Mouse (Mus musculus): ENCODE results near the gene Lsm12. TPM values are rescaled to one million over a fixed set of nuclear protein-coding genes. Genes with fewer than 3 reads are reported as not detected.

The Lsm12 gene
- polyA plus RNA-seq, 2 experiments: 15.4 to 51.4 TPM

GRCm38 (mm10) chr11:102190848-102191247, 5.8 kb upstream of the Lsm12 start:
- Histone ChIP-seq H3K4me1 (replicated peaks; ENCODE audit: control insufficient read depth in 2 of 2, insufficient read depth in 2 of 2, low read length in 1 of 2) (peaks cover 5 to 14% of the 10 kb centered on the region in 2 experiments), H3K27me3 (ENCODE audit: control insufficient read depth, insufficient read depth, low read length) (no peaks in the 10 kb centered on the region), H3K4me2 (ENCODE audit: low read depth) (peak overlapping the region; percentile 68), H3K9ac (replicated peaks) (no peak overlapping the region; the same call in 1 of the 2 replicates), H3K4me3 (ENCODE audit: insufficient read depth in 1 of 2, low read depth in 2 of 2, low read length in 2 of 2) (peak overlapping the region in 1 of 2 experiments; percentile 17; a peak in 1 of 4 replicates), H3K27ac (peak overlapping the region; percentile 38), H3K36me3 (replicated peaks; ENCODE audit: control insufficient read depth, insufficient read depth, low read depth) (no peaks in the 10 kb centered on the region), H3K9me3 (ENCODE audit: control insufficient read depth, low read length) (no peaks in the 10 kb centered on the region)
- ATAC-seq (ENCODE audit: insufficient read depth) (no peak), DNase-seq (ENCODE audit: low read depth in 3 of 3, low spot score in 3 of 3) (no peak)
- WGBS (ENCODE audit: insufficient replicate concordance): 12% methylated on average over 4 of the region's 4 CpGs
- no peak; the same call in 1 of the 2 replicates for TF ChIP-seq EP300 (IDR thresholded peaks at IDR 0.05; ENCODE audit: low read depth)
- no peak for TF ChIP-seq CTCF (IDR thresholded peaks at IDR 0.05; ENCODE audit: low read depth)

GRCm38 (mm10) chr11:102189461-102190436, 4.7 kb upstream of the Lsm12 start, which contains the start of gene G6pc3:
Gene G6pc3, plus strand, starts transcription at chr11:102189620.
- no peaks in the 10 kb centered on the region for H3K9me3 ChIP-seq (ENCODE audit: control insufficient read depth, low read length)
- peak within 1 kb of the TSS; percentile 55 to 72 for H3K4me3 ChIP-seq (ENCODE audit: insufficient read depth in 1 of 2, low read depth in 2 of 2, low read length in 2 of 2)
- peak within 1 kb of the TSS; percentile 68 for H3K4me2 ChIP-seq (ENCODE audit: low read depth)
- H3K4me1 ChIP-seq (replicated peaks; ENCODE audit: control insufficient read depth in 2 of 2, insufficient read depth in 2 of 2, low read length in 1 of 2): peaks cover 6 to 14% of the 10 kb centered on the region in 2 experiments
- no peaks in the 10 kb centered on the region for H3K27me3 ChIP-seq (ENCODE audit: control insufficient read depth, insufficient read depth, low read length)
- no peak within 1 kb of the TSS for H3K27ac ChIP-seq
- peak; percentile 65 to 73 (median 68) for DNase-seq (ENCODE audit: low read depth in 3 of 3, low spot score in 3 of 3)
- H3K36me3 ChIP-seq (replicated peaks; ENCODE audit: control insufficient read depth, insufficient read depth, low read depth): no peaks in the 10 kb centered on the region
- peak within 1 kb of the TSS; percentile 23 for H3K9ac ChIP-seq (replicated peaks)
- under 1% methylated on average over 50 of the region's 50 CpGs for WGBS (ENCODE audit: insufficient replicate concordance)
- peak; percentile 56 for ATAC-seq (ENCODE audit: insufficient read depth)
- TF ChIP-seq EP300 (IDR thresholded peaks at IDR 0.05; ENCODE audit: low read depth) (no peak), CTCF (IDR thresholded peaks at IDR 0.05; ENCODE audit: low read depth) (no peak)

- H3K4me1 ChIP-seq (replicated peaks; ENCODE audit: control insufficient read depth in 2 of 2, insufficient read depth in 2 of 2, low read length in 1 of 2): peaks cover 8 to 16% of the 10 kb centered on the region in 2 experiments
- peak overlapping the region; percentile 33 to 55; a peak in 3 of 4 replicates for H3K4me3 ChIP-seq (ENCODE audit: insufficient read depth in 1 of 2, low read depth in 2 of 2, low read length in 2 of 2)
- no peaks in the 10 kb centered on the region for H3K36me3 ChIP-seq (replicated peaks; ENCODE audit: control insufficient read depth, insufficient read depth, low read depth)
- peak overlapping the region; percentile 68 for H3K4me2 ChIP-seq (ENCODE audit: low read depth)
- no peaks in the 10 kb centered on the region for H3K27me3 ChIP-seq (ENCODE audit: control insufficient read depth, insufficient read depth, low read length)
- DNase-seq (ENCODE audit: low read depth in 3 of 3, low spot score in 3 of 3): no peak
- H3K9me3 ChIP-seq (ENCODE audit: control insufficient read depth, low read length): no peaks in the 10 kb centered on the region
- H3K27ac ChIP-seq: no peak overlapping the region
- ATAC-seq (ENCODE audit: insufficient read depth): no peak
- H3K9ac ChIP-seq (replicated peaks): no peak overlapping the region; the same call in 1 of the 2 replicates
- 50% methylated on average over 6 of the region's 6 CpGs for WGBS (ENCODE audit: insufficient replicate concordance)
- TF ChIP-seq EP300 (IDR thresholded peaks at IDR 0.05; ENCODE audit: low read depth) (no peak), CTCF (IDR thresholded peaks at IDR 0.05; ENCODE audit: low read depth) (no peak)
Measured at GRCm38 (mm10) chr11:102188980-102189379, 3.9 kb upstream of the Lsm12 start.

- ATAC-seq (ENCODE audit: insufficient read depth): no peak
- Histone ChIP-seq H3K9me3 (ENCODE audit: control insufficient read depth, low read length) (no peaks in the 10 kb centered on the region), H3K27me3 (ENCODE audit: control insufficient read depth, insufficient read depth, low read length) (no peaks in the 10 kb centered on the region), H3K9ac (replicated peaks) (no peak overlapping the region), H3K4me1 (replicated peaks; ENCODE audit: control insufficient read depth in 2 of 2, insufficient read depth in 2 of 2, low read length in 1 of 2) (peaks cover 14 to 20% of the 10 kb centered on the region in 2 experiments), H3K36me3 (replicated peaks; ENCODE audit: control insufficient read depth, insufficient read depth, low read depth) (peaks cover 12% of the 10 kb centered on the region), H3K27ac (no peak overlapping the region), H3K4me2 (ENCODE audit: low read depth) (no peak overlapping the region), H3K4me3 (ENCODE audit: insufficient read depth in 1 of 2, low read depth in 2 of 2, low read length in 2 of 2) (no peak overlapping the region)
- 76% methylated on average over 1 of the region's 1 CpGs for WGBS (ENCODE audit: insufficient replicate concordance)
- no peak for DNase-seq (ENCODE audit: low read depth in 3 of 3, low spot score in 3 of 3)
- TF ChIP-seq EP300 (IDR thresholded peaks at IDR 0.05; ENCODE audit: low read depth) (no peak), CTCF (IDR thresholded peaks at IDR 0.05; ENCODE audit: low read depth) (no peak)
Measured at GRCm38 (mm10) chr11:102186235-102186634, 1.1 kb upstream of the Lsm12 start.

- no peak for DNase-seq (ENCODE audit: low read depth in 3 of 3, low spot score in 3 of 3)
- WGBS (ENCODE audit: insufficient replicate concordance): 47% methylated on average over 3 of the region's 3 CpGs
- Histone ChIP-seq H3K4me3 (ENCODE audit: insufficient read depth in 1 of 2, low read depth in 2 of 2, low read length in 2 of 2) (peak overlapping the region in 1 of 2 experiments; percentile 92; a peak in 3 of 4 replicates), H3K9ac (replicated peaks) (peak overlapping the region; percentile 93), H3K27me3 (ENCODE audit: control insufficient read depth, insufficient read depth, low read length) (no peaks in the 10 kb centered on the region), H3K36me3 (replicated peaks; ENCODE audit: control insufficient read depth, insufficient read depth, low read depth) (peaks cover 16% of the 10 kb centered on the region), H3K9me3 (ENCODE audit: control insufficient read depth, low read length) (no peaks in the 10 kb centered on the region), H3K4me1 (replicated peaks; ENCODE audit: control insufficient read depth in 2 of 2, insufficient read depth in 2 of 2, low read length in 1 of 2) (peaks cover 14 to 16% of the 10 kb centered on the region in 2 experiments), H3K4me2 (ENCODE audit: low read depth) (peak overlapping the region; percentile 80), H3K27ac (no peak overlapping the region)
- no peak for ATAC-seq (ENCODE audit: insufficient read depth)
- no peak for TF ChIP-seq CTCF (IDR thresholded peaks at IDR 0.05; ENCODE audit: low read depth)
- no peak for TF ChIP-seq EP300 (IDR thresholded peaks at IDR 0.05; ENCODE audit: low read depth)
Measured at GRCm38 (mm10) chr11:102185677-102186076, 581 bp upstream of the Lsm12 start.

All from liver, embryonic 14.5 days (tissue).